Comparison of ENCODE assay signal across 9 mouse cellular contexts in genomic region chr10:80412656-80413541, GRCm38 (mm10). TPM values are rescaled to one million over a fixed set of nuclear protein-coding genes. Genes with fewer than 3 reads are reported as not detected.
DNase-seq lines count a peak whose midpoint lies in the region; ATAC-seq lines count a peak whose summit lies in the region.
"Had no signal": no experiment of that assay in that cellular context is flagged by ENCODE, and none has a peak within 500 bp of the region (broad histone marks: within the 10 kb centered on the region; RNA-seq: fewer than 3 reads in every experiment).

No protein-coding gene starts in this region.

- 91% methylated on average over 44 of the region's 44 CpGs for WGBS in hindbrain, embryonic 10.5 days
- WGBS in hindbrain, embryonic 11.5 days, result 89% methylated on average over 43 of the region's 44 CpGs

- H3K9me3 ChIP-seq in hindbrain, embryonic 10.5 days, result no peaks in the 10 kb centered on the region
- no peaks in the 10 kb centered on the region for H3K9me3 ChIP-seq in hindbrain, embryonic 11.5 days (ENCODE audit: control insufficient read depth, low read length)
- H3K9me3 ChIP-seq: limb, embryonic 15.5 days had no signal

- peak overlapping the region; percentile 11 for H3K4me3 ChIP-seq in hindbrain, embryonic 10.5 days
- H3K4me3 ChIP-seq in hindbrain, embryonic 11.5 days (ENCODE audit: low read depth, low read length), result no peak overlapping the region
- H3K4me3 ChIP-seq: limb, embryonic 15.5 days had no signal

- no peak for DNase-seq in hindbrain, embryonic 10.5 days (ENCODE audit: low spot score)
- DNase-seq in hindbrain, embryonic 11.5 days (ENCODE audit: low spot score), result no peak
- DNase-seq in gastrocnemius, postnatal 10 days, result peak; percentile 59
- peak; percentile 83 for DNase-seq in layer of hippocampus, adult 9-11 months
- DNase-seq in right cerebral cortex, adult 18-20 months, result peak; percentile 77
- no peak for DNase-seq in T-cell, adult 2 months (ENCODE audit: low spot score)
- no peak for DNase-seq in kidney, postnatal 4 days

- H3K4me2 ChIP-seq in hindbrain, embryonic 11.5 days (replicated peaks; ENCODE audit: low read depth, low read length), result no peak overlapping the region
- H3K4me2 ChIP-seq: limb, embryonic 15.5 days had no signal

- no peak overlapping the region for H3K9ac ChIP-seq in hindbrain, embryonic 11.5 days (ENCODE audit: low read depth, low read length)
- H3K9ac ChIP-seq: limb, embryonic 15.5 days had no signal

- H3K27me3 ChIP-seq in hindbrain, embryonic 10.5 days (ENCODE audit: insufficient read depth, poor library complexity, severe bottlenecking), result no peaks in the 10 kb centered on the region
- no peaks in the 10 kb centered on the region for H3K27me3 ChIP-seq in hindbrain, embryonic 11.5 days (ENCODE audit: control insufficient read depth, insufficient read depth, low read length)
- H3K27me3 ChIP-seq: limb, embryonic 15.5 days had no signal

- H3K36me3 ChIP-seq in hindbrain, embryonic 10.5 days, result peaks cover 92% of the 10 kb centered on the region
- peaks cover 44% of the 10 kb centered on the region for H3K36me3 ChIP-seq in hindbrain, embryonic 11.5 days (ENCODE audit: control insufficient read depth, insufficient read depth, low read length)

- no peak overlapping the region; the same call in 1 of the 2 replicates for H3K27ac ChIP-seq in hindbrain, embryonic 10.5 days
- H3K27ac ChIP-seq in hindbrain, embryonic 11.5 days (ENCODE audit: low read depth, low read length), result no peak overlapping the region
- H3K27ac ChIP-seq: limb, embryonic 15.5 days had no signal

- ATAC-seq in hindbrain, embryonic 11.5 days (ENCODE audit: low FRiP score), result no peak
- peak; percentile 17; the same call in 1 of the 2 replicates for ATAC-seq in cerebellum, adult (ENCODE audit: insufficient number of reproducible peaks, low FRiP score, low TSS enrichment)

- peaks cover 14% of the 10 kb centered on the region for H3K4me1 ChIP-seq in hindbrain, embryonic 10.5 days (replicated peaks)
- H3K4me1 ChIP-seq in hindbrain, embryonic 11.5 days (replicated peaks; ENCODE audit: control insufficient read depth, insufficient read depth, low read length), result no peaks in the 10 kb centered on the region

RNA-seq across cellular contexts. Expression of gene Uqcr11, which starts 6.3 kb away (rescaled TPM):
- 648 and 654 TPM in 2 replicates for polyA plus RNA-seq in hindbrain, embryonic 10.5 days (2016; fragmentation: Nextera tagmentation; extraction: Ambion mirVana)
- polyA plus RNA-seq in hindbrain, embryonic 11.5 days (2014; fragmentation: Nextera tagmentation; extraction: Ambion mirVana), result 466 and 480 TPM in 2 replicates
- total RNA-seq in gastrocnemius, postnatal 10 days (2021), result 100 to 1,000 TPM; 725 to 806 TPM

RNA-seq across cellular contexts. Expression of gene Mbd3, which starts 13.5 kb away (rescaled TPM):
- 341 and 365 TPM in 2 replicates for polyA plus RNA-seq in hindbrain, embryonic 10.5 days (2016; fragmentation: Nextera tagmentation; extraction: Ambion mirVana)
- polyA plus RNA-seq in hindbrain, embryonic 11.5 days (2014; fragmentation: Nextera tagmentation; extraction: Ambion mirVana), result 227 and 240 TPM in 2 replicates
- 100 to 1,000 TPM; 107 to 120 TPM for total RNA-seq in gastrocnemius, postnatal 10 days (2021)

RNA-seq across cellular contexts. Expression of gene Tcf3, which starts 20.5 kb away (rescaled TPM):
- polyA plus RNA-seq in hindbrain, embryonic 10.5 days (2016; fragmentation: Nextera tagmentation; extraction: Ambion mirVana), result 191 and 198 TPM in 2 replicates
- 110 and 130 TPM in 2 replicates for polyA plus RNA-seq in hindbrain, embryonic 11.5 days (2014; fragmentation: Nextera tagmentation; extraction: Ambion mirVana)
- 10 to 100 TPM; 33.0 to 43.2 TPM for total RNA-seq in gastrocnemius, postnatal 10 days (2021)

RNA-seq across cellular contexts. Expression of gene Mex3d, which starts 25.4 kb away (rescaled TPM):
- 7.2 and 8.8 TPM in 2 replicates for polyA plus RNA-seq in hindbrain, embryonic 10.5 days (2016; fragmentation: Nextera tagmentation; extraction: Ambion mirVana)
- 13.4 and 14.7 TPM in 2 replicates for polyA plus RNA-seq in hindbrain, embryonic 11.5 days (2014; fragmentation: Nextera tagmentation; extraction: Ambion mirVana)
- 10 to 100 TPM in 1 of 2 experiments, 1 to 10 TPM in 1; 8.9 to 12.2 TPM for total RNA-seq in gastrocnemius, postnatal 10 days (2021)

RNA-seq across cellular contexts. Expression of gene Plk5, which starts 56.6 kb away (rescaled TPM):
- 0.22 and 0.44 TPM in 2 replicates for polyA plus RNA-seq in hindbrain, embryonic 10.5 days (2016; fragmentation: Nextera tagmentation; extraction: Ambion mirVana)
- polyA plus RNA-seq in hindbrain, embryonic 11.5 days (2014; fragmentation: Nextera tagmentation; extraction: Ambion mirVana), result 0.11 and 0.14 TPM in 2 replicates
- total RNA-seq in gastrocnemius, postnatal 10 days (2021), result not detected

Comparison
In these comparisons a context has a peak if more than half of its experiments do, and no peak if none do; other contexts are left out.
1. DNase-seq: peak in gastrocnemius, postnatal 10 days (single experiment), layer of hippocampus, adult 9-11 months (single experiment) and right cerebral cortex, adult 18-20 months (single experiment); none in hindbrain, embryonic 10.5 days (single experiment), hindbrain, embryonic 11.5 days (single experiment), T-cell, adult 2 months (single experiment) and kidney, postnatal 4 days (0 of 2).